Mouse (Mus musculus) splenic B cell, adult 2 months (primary cell): ENCODE data around the gene Tgoln1.

Source experiments
- DNase-seq: peaks from one replicate; pipeline ENCODE4 v3.0.0-alpha.2; 2011; ENCODE audit warnings: low read depth, low spot score
- H3K27me3 ChIP-seq: 2 replicates; pipeline ENCODE4 v1.6.1; 2012; ENCODE audit warnings: mild to moderate bottlenecking, low read length, moderate library complexity, mixed read lengths; ENCODE audit not compliant: control insufficient read depth, poor library complexity, insufficient read depth, severe bottlenecking
- H3K36me3 ChIP-seq: 2 replicates; pipeline ENCODE4 v1.6.1; 2012; ENCODE audit warnings: mild to moderate bottlenecking, low read length, moderate library complexity, mixed read lengths; ENCODE audit not compliant: control insufficient read depth, poor library complexity, insufficient read depth, severe bottlenecking

Tgoln1 gene

DNA sequence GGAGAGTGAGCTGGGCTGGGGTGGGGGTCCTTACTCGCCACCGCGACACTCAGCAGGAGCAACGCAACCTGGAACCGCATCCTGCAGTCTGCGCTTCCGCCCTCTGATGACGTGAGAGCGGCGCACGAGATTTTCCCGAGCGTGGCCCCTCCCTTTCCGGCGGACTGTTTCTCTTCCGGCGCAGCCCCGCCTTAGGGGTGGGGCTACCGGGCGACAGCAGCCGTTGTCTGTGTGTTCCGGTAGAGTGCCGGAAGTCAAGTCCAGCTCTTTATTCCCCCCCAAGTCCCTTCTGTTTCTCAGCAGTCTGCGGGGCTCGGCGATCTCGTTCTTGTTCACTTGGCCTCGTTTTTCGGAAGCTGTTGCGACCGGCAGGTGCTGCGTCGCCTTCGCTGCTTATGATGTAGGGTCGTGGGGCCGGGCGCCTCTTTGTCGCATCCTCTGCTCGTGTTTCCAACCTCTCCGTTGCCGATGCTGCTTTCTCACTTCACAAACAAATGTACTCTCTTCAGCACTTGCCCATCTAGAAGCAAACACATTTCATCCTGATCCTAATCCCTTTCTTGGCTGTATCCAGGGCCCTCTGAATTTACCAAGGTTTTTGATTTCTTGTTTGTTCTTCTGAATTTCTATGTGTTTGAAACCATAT is at the start of gene Tgoln1:
Gene Tgoln1, minus strand, starts transcription at position 358 of the 646 bp plus-strand sequence.
- Histone ChIP-seq H3K27me3 (no peaks in the 10 kb centered on the region), H3K36me3 (peaks cover 17% of the 10 kb centered on the region)
- peak; percentile 98 for DNase-seq

DNA sequence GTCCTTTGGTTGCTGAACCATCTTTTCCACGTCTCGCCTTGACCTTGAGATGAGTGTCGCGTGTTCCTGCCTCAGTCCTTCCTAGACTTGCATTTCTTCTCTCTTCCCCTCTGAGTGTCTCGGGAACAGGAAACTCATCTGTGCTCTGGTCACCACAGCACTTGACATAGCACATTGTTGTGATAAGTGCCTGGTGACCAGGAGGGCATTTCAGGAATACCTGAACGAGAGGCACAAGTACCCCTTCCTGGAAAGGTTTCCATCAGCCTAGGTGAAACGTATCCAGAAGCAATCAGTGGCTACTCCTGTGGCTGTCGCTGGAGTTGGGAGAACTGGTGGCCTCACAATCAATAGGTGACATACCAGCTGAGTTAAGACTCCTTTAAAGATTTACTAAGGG is 47.5 kb upstream of the Tgoln1 start:
- no peak for DNase-seq
- H3K27me3 ChIP-seq, result no peaks in the 10 kb centered on the region
- H3K36me3 ChIP-seq, result no peaks in the 10 kb centered on the region

DNA sequence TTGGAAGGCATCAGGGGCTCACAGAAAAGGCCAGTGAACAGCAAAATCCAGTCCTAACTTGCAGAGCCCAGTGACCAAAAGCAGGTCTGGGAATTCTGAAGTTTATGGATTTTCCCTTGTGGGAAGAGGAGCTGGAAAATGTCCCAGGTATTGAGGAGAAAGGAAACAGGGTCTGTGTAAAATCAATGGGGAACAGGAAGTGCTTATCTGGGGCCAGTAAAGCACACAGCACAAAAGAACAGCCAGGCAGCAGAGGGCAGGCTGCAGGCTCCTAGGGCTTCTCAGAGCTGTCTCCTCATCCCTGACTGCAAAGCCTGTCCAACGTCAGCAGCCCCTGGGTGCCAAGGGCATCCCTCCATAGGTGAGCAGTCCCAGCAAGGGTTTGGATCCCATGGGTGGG is 46.2 kb upstream of the Tgoln1 start:
- H3K36me3 ChIP-seq, result no peaks in the 10 kb centered on the region
- no peak for DNase-seq
- no peaks in the 10 kb centered on the region for H3K27me3 ChIP-seq

DNA sequence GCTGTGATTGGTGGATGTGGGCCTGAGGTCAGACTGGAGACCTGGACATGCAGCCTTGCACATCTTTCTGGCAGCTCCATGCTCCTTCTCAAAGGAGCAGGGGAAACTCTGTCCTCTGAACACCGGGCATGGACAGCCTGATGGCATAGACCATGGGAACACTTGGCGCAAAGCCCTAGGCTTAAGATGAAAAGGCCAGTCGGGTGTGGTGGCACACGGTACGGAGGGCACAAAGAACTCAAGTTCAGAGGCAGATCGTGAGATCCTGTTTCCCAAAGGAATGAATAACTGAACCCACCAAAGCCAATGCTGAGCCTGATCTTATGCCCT is 43.6 kb upstream of the Tgoln1 start:
- no peaks in the 10 kb centered on the region for H3K36me3 ChIP-seq
- no peak for DNase-seq
- H3K27me3 ChIP-seq, result no peaks in the 10 kb centered on the region

DNA sequence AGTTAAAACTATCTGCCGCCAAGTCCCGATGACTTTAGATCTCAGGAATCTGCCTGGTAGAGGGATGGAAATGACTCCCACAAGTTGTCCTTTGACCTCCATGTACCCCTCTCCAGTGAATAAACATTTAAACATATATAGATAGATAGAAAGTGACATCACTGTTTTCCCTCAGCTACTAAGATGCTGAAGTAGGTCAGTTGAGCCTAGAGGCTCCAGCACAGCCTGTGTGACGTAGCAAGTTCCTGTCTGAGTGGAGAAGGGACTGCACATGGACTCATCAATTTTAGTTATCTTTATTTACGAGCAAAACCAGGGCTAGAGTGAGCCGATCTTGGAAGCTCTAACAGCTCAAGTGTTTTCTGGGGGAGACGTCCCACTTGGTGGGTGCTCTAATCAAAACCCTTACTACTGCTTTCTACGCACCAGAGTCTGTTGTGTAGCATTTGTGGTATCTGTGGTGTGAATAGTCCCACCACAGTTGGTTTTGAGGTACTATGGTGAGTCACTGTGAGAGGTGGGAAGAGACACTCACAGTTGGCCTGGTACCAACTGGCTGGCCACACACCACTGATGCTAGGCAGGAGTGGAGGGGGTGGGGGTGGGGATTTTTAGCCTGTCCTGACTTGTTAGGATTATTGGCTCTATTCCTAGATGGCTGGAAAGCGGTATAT is 43.1 kb upstream of the Tgoln1 start:
- no peaks in the 10 kb centered on the region for H3K27me3 ChIP-seq
- no peaks in the 10 kb centered on the region for H3K36me3 ChIP-seq
- DNase-seq, result no peak

DNA sequence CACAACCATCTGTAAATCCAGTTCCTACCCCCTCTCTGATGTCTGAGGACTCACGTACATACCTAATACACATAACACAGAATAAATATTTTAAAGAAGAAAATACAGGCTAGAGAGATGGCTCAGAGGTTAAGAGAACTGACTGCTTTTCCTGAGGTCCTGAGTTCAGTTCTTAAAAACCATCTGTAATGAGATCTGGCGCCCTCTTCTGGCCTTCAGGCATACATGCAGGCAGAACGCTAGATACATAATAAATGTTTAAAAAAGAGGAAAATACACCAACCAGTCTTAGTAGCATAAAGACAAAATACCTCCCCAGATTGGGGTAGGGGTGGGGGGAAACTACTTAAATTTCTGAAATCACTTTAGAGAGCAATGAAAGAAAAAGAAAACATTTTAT is 41.2 kb upstream of the Tgoln1 start:
- Histone ChIP-seq H3K36me3 (no peaks in the 10 kb centered on the region), H3K27me3 (no peaks in the 10 kb centered on the region)
- DNase-seq, result peak; percentile 61

DNA sequence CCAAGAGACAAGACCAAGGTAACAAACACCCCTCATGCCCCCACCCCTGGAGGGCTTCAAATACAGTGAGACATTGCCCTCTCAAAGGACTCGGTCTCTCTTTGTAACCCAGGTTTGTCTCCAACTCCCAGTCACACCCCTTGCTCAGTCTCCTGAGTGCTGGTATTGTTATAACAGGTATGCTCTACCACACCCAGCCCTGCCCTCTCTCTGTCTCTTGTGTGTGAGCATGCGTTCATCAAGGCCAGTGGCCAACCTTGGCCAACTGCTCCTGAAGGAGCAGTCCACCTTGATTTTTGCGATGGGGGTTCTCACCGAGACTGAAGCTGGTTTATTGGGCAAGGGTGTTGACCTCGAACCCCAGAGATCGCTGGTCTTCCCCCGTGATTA is 39.2 kb upstream of the Tgoln1 start:
- H3K36me3 ChIP-seq, result no peaks in the 10 kb centered on the region
- H3K27me3 ChIP-seq, result no peaks in the 10 kb centered on the region
- DNase-seq, result no peak

DNA sequence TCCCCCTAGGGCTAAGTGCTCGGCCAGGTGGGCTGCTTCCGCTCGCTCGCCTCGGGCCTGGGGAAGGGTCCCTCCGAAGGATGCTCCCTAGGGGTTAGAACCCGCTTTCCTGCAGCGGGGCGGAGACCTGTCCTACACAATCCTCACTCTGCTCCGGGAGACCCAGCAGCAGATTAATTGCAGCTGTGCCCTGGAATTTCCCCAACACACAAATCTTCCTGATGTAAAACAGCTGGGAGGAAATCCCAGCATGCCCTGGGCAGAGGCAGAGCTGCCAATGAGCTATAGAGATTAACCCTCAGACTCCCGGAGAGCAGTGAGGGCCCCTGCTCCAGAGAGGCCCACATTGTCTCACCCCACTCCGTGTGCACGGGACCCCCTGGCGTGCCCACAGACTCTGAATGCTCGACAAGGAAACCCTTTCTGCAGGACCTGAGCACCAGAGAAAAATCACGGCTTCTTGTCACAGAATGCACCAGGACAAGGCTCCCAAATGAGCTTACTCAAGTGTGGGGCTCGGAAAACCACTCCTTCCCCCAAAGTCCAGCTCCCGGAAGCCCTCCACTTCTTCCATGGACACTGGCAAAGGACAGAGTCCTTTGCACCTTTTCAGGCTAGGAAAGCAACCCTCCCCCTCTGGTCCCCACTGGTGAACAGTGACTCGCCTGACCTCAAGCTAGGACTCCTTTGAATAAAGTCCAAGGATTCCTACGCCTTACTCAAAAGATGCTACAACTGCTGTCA is 38.7 kb upstream of the Tgoln1 start:
- no peak for DNase-seq
- Histone ChIP-seq H3K36me3 (no peaks in the 10 kb centered on the region), H3K27me3 (no peaks in the 10 kb centered on the region)

DNA sequence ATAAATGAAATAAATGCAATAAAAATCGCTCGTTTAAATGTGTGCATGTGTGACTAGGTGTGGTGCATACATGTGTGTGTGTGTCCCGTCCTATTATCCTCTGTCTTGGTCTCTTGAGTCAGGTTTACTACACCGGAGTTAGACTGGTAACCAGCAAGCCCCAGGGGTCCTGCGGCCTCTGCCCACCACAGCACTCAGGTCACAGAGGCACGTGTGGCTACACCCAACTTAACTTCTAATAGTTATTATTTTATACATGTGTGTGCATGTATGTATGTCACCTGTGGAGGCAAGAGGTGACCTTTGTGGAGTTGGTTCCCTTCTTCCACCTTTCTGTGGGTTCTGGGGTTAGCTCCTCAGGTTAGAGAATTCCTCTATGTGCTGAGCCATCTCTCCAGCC is 37.6 kb upstream of the Tgoln1 start:
- Histone ChIP-seq H3K36me3 (no peaks in the 10 kb centered on the region), H3K27me3 (no peaks in the 10 kb centered on the region)
- no peak for DNase-seq

DNA sequence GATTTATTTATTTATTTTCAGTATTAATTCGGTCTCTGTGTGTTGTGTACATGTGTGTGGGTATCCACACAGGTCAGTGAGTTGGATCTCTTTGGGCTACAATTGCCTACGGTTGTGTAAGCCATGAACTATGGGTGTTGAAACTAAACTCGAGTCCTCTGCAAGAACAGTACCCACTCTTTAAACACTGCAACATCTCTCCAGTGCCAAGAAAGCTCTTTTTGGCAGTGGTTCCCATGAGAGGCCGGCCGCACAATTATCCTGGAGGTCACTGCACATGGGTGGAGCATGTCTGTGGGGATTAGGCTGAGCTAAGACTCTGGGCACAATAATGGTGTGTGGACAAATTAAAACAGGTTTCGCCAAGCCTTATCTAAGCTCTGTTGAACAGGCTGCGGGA is 36.6 kb upstream of the Tgoln1 start:
- Histone ChIP-seq H3K36me3 (no peaks in the 10 kb centered on the region), H3K27me3 (no peaks in the 10 kb centered on the region)
- DNase-seq, result no peak

DNA sequence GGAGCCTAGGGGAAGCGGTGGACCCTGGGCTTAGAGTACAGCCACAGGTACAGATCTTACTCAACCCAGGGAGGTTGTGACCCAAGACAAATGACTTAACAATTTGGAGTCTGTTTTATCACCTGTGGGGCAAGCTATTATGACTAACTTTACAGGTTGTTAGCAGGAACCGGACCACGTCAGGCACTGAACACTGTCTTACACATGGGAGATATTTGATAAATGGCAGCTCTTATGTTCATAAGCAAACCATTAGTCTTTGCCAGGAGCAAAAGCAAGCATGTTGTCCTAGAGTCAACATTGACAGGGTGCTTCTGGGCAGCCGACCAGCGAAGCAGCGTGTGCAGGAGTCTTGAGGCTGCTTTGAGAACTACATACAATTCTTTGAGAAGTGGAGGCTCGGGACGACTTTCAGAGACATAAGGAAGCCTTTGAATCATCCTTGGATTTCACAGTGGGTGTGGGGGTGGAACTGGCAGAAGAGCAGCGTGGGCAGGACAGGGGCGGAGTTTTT is 33.6 kb upstream of the Tgoln1 start:
- H3K36me3 ChIP-seq, result no peaks in the 10 kb centered on the region
- no peaks in the 10 kb centered on the region for H3K27me3 ChIP-seq
- DNase-seq, result no peak

DNA sequence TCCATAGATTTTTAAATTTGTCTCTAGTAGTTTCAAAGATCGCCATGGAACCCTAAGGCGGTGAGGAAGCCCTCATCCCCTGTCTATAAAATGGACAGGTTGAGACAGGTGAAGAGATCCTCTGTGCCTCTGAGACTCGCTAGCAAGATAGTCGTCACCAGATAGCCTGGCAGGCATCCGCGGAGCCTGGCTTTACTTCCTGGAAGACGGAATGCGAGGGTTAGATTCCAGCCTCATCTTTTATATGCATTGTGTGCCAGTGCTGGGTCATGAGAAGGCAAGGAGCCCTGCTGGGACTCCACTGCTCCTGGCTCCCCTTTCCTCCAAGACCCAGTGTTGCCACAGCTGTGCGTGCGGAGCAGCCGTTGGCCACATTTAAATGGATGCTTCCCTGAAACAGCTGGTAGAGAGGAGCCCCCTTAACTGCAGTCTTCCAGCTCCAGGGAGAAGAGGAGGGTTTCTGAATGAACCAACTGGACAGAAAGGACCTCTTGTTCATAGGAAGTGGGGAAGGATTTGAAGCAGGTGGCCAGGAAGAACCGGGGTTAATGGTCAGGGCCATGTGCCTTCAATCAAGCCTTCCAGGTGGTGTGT is 31.3 kb upstream of the Tgoln1 start:
- no peak for DNase-seq
- no peaks in the 10 kb centered on the region for H3K27me3 ChIP-seq
- H3K36me3 ChIP-seq, result no peaks in the 10 kb centered on the region

DNA sequence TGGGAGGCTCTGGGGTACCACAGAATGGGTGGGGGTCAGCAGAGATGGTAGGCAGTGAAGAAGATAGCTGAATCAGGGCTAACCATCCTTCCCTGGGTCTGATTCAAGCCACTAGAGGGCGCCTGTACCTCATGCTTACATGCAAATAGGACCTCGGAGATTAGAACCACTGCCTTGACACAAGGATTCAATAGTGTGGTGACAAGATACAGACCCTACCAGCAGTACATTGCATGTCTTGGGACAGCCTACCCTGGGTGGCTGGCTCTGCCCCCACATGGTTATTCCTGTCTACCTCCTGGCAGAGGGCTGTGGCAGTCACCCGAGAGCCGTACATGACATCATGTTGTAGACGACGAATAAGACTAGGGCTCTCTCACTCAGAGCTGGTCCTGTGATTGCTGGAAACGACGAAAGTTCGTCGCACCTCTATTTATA is 30.6 kb upstream of the Tgoln1 start:
- Histone ChIP-seq H3K36me3 (no peaks in the 10 kb centered on the region), H3K27me3 (no peaks in the 10 kb centered on the region)
- DNase-seq, result peak; percentile 74

DNA sequence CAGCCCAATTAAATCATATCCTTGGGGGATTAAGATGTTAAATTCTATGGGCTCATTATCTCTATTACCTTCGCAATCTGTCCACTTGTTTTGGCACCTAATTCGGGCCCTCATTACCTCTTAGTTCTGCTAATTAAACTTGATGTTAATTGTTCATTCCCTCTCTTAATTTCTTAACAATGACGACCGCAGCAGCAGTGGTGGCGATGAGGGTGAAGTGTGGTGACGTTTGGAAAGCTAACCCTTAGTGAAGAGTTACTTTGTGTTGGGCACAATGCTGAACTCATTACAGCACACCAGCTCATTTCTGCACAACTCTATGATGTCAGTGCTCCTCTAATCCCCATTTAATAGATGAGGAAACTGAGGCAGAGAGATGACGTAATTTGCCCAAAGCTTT is 28.6 kb upstream of the Tgoln1 start:
- no peak for DNase-seq
- H3K27me3 ChIP-seq, result no peaks in the 10 kb centered on the region
- H3K36me3 ChIP-seq, result no peaks in the 10 kb centered on the region

DNA sequence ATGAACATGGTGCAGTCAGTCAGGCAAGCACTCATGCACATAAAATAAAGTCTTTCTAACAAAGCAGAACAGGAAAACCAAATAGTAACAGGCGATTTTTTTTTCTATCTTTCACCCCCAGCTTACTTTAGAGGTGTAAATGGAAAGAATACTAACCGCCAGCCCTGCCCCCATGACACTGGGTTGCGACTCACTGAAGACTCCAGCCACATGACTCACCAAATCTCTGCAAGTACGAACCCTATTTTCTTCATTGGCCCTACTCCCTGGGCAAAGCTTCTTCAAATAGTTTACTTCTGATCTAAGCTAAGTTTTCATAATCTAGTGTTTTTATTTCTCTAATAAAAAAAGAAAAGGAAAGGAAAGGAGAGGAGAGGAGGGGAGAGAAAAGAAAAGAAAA is 27.8 kb upstream of the Tgoln1 start:
- Histone ChIP-seq H3K27me3 (no peaks in the 10 kb centered on the region), H3K36me3 (no peaks in the 10 kb centered on the region)
- DNase-seq, result no peak
